Mouse (Mus musculus) midbrain, postnatal 0 days (tissue): ENCODE results near the gene Slc30a2. TPM values are rescaled to one million over a fixed set of nuclear protein-coding genes. Genes with fewer than 3 reads are reported as not detected.
A peak's percentile ranks its signal among the peaks of the same experiment; 100 is the strongest.

Source experiments
- ATAC-seq: fragments of 200-750 bp; cut with Nextera tagmentation; 2 replicates; pipeline ENCODE4 v1.8.0; 2017; ENCODE audit warnings: moderate number of reproducible peaks, mild to moderate bottlenecking, moderate TSS enrichment, moderate library complexity; ENCODE audit not compliant: low FRiP score
- DNase-seq: peaks from one replicate; pipeline ENCODE4 v3.0.0-alpha.2; 2015; ENCODE audit warnings: low spot score
- H3K27ac ChIP-seq: fragments of 300-500 bp; sonication (generic); 2 replicates; pipeline ENCODE4 v1.5.1; 2014; ENCODE audit warnings: low read depth, mild to moderate bottlenecking, low read length, mixed read lengths
- H3K27me3 ChIP-seq: fragments of 300-500 bp; sonication (generic); 2 replicates; pipeline ENCODE4 v1.6.1; 2014; ENCODE audit warnings: low read length, control low read depth, mixed read lengths; ENCODE audit not compliant: insufficient read depth
- H3K36me3 ChIP-seq: fragments of 300-500 bp; sonication (generic); 2 replicates; pipeline ENCODE4 v1.6.1; 2014; ENCODE audit warnings: low read length, control low read depth, mixed read lengths; ENCODE audit not compliant: insufficient read depth
- H3K4me1 ChIP-seq: fragments of 300-500 bp; sonication (generic); 2 replicates; pipeline ENCODE4 v1.6.1; 2014; ENCODE audit warnings: mild to moderate bottlenecking, control low read depth, antibody characterized with exemption, low read length, mixed read lengths; ENCODE audit not compliant: insufficient read depth
- H3K4me2 ChIP-seq: fragments of 300-500 bp; sonication (generic); 2 replicates; pipeline ENCODE4 v1.6.1; 2014; ENCODE audit warnings: low read depth, mild to moderate bottlenecking, low read length, mixed read lengths; ENCODE audit not compliant: poor library complexity, severe bottlenecking
- H3K4me3 ChIP-seq: fragments of 300-500 bp; sonication (generic); 2 replicates; pipeline ENCODE4 v1.5.1; 2014; ENCODE audit warnings: low read depth, mild to moderate bottlenecking, low read length, moderate library complexity
- H3K9ac ChIP-seq: fragments of 300-500 bp; sonication (generic); replicated peaks from 2 replicates; pipeline ENCODE4 v1.6.1; 2014; ENCODE audit warnings: mild to moderate bottlenecking, low read length, moderate library complexity, mixed read lengths; ENCODE audit not compliant: poor library complexity, severe bottlenecking
- H3K9me3 ChIP-seq: fragments of 300-500 bp; sonication (generic); 2 replicates; pipeline ENCODE4 v1.6.1; 2016; ENCODE audit warnings: low read length, control low read depth
- CTCF ChIP-seq: IDR thresholded peaks from 2 replicates; pipeline ENCODE4 v1.5.1; 2016; ENCODE audit warnings: antibody characterized with exemption, mild to moderate bottlenecking
- WGBS: fragments of 180-500 bp; shearing (Covaris S2); extraction: QIAGEN DNeasy Blood & Tissue Kit; methylation state at CpG from one replicate; pipeline ENCODE4 v1.1.7; 2014; 5-methylcytosine and 5-hydroxymethylcytosine counted together
- polyA plus RNA-seq: library from polyadenylated mRNA; unstranded; fragments of >200 nt; fragmentation: Nextera tagmentation; extraction: Ambion mirVana; gene quantifications from 2 replicates; pipeline ENCODE4 v1.2.1, GENCODE M21; 2015
- total RNA-seq: library from RNA; depleted of rRNA; stranded (reverse); fragments of >200 nt; gene quantifications from 2 replicates; pipeline ENCODE4 v1.2.3, GENCODE M21; 2014

Slc30a2 gene
- total and polyA plus RNA-seq, 2 experiments from 2014 or later, result 0.17 TPM; not detected in 1

DNA sequence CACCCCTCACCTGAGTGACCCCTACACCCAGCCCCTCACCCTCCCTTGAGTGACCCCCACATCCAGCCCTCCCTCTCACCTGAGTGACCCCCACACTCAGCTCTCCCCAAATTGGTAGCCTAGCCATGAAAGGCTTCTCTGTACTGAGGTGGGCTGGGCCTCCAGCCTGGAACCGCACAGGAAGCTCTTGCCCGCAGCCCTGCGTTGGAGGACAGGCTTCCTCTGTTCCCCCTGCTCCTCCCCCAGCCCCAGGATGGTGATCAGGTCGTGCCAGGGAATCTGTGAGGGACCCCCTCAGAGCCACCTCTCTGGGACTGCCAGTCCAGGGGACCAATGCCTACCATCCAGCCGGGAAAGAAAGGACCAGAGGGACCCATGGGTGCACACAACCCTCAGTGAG, 22.3 kb downstream of the Slc30a2 start:
- H3K4me1 ChIP-seq, result no peaks in the 10 kb centered on the region
- no peak overlapping the region for H3K4me2 ChIP-seq
- H3K9ac ChIP-seq, result no peak overlapping the region
- H3K4me3 ChIP-seq, result no peak overlapping the region
- H3K27me3 ChIP-seq, result peaks cover 11% of the 10 kb centered on the region
- no peak for DNase-seq
- 41% methylated on average over 5 of the region's 5 CpGs for WGBS
- no peak for ATAC-seq
- TF ChIP-seq CTCF, result no peak
- H3K9me3 ChIP-seq, result no peaks in the 10 kb centered on the region
- H3K27ac ChIP-seq, result no peak overlapping the region
- no peaks in the 10 kb centered on the region for H3K36me3 ChIP-seq

DNA sequence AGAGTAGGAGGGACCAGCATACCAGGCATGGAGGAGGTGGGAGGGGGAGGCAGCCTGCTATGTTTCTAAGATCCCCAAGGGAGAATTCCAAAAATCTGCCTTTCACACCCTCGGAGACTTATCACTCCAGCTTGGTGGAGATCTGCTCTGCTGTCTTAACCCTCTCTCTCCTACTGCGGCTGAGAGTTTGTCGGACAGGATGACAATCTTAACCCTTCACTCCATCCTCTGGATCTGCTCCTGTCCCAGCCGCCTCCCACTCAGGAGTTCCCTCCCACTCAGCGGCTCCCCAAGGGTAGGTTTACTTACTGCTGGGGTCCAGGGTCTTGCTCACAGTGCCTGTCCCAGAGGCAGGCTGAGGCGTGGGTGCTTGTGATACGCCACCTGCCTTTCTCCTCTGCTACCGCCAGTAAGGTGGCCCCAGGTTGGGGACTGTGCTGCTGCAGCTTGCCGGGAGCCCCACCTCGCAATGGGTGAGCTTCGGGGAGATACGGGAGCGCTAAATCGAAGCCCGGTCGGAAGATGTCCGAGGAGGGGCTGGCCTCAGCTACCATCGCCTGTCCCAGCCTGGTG, 27.8 kb downstream of the Slc30a2 start:
- peak overlapping the region; percentile 99 for H3K4me2 ChIP-seq
- peaks cover 12% of the 10 kb centered on the region for H3K4me1 ChIP-seq
- H3K27me3 ChIP-seq, result peaks cover 28% of the 10 kb centered on the region
- ATAC-seq, result no peak
- H3K36me3 ChIP-seq, result no peaks in the 10 kb centered on the region
- no peak for TF ChIP-seq CTCF
- H3K27ac ChIP-seq, result no peak overlapping the region
- no peak for DNase-seq
- H3K9ac ChIP-seq, result no peak overlapping the region
- no peaks in the 10 kb centered on the region for H3K9me3 ChIP-seq
- peak overlapping the region; percentile 49 for H3K4me3 ChIP-seq
- 2% methylated on average over 18 of the region's 18 CpGs for WGBS

DNA sequence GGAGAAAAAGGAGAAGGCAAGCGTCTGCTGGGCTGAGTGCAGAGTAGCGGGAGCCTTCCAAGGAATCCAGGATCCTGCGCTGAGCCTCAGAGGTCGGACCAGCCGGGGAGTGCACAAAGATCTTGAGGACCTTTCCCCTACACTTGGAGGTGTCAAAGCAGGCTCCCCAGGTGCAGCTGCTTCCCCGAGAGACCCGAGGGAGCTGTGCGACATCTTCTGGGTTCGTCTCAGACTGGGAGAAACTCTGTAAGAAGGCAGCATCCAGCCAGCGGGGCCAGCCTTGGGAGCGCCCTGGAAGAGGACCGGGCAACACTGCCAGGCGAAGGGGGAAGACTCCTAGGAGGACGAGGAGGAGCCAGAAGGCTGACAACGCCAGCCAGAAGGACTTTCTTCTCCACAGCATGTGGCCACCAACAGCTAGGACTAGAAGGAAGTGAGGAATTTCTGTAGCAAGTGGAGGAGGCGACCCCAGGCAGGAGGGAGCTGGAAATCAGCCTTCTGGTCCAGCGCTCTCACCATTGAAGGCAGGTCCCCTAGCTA, 28.4 kb downstream of the Slc30a2 start:
- ATAC-seq (no peak), DNase-seq (no peak)
- no peak overlapping the region; the same call in 1 of the 2 replicates for H3K9ac ChIP-seq
- H3K4me2 ChIP-seq, result peak overlapping the region; percentile 99
- peaks cover 12% of the 10 kb centered on the region for H3K4me1 ChIP-seq
- no peaks in the 10 kb centered on the region for H3K9me3 ChIP-seq
- under 1% methylated on average over 17 of the region's 17 CpGs for WGBS
- H3K4me3 ChIP-seq, result peak overlapping the region; percentile 49
- no peaks in the 10 kb centered on the region for H3K36me3 ChIP-seq
- H3K27me3 ChIP-seq, result peaks cover 28% of the 10 kb centered on the region
- no peak overlapping the region for H3K27ac ChIP-seq
- no peak for TF ChIP-seq CTCF

DNA sequence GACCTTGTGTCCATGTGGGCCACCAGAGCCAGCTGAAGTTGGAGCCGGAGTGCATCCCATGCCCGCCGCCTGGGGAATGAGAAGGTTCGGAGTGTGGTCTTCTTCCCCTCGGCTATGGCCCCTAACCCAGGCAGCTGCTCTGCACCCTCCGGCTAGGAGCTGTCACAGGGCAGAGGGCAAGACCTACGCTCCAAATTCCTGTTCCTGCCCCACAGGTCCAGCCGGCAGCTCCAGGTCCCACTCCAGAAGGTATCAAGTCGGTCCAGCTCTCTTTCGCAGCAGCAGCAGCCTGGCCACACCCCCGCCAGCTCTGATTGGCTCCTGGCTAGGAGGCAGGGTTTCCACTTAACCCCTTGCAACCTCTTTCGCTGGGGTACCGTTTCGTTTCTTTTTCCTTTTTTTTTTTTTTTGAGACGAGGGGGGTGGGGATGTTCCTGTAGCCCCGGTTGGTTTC, 29.3 kb downstream of the Slc30a2 start:
- ATAC-seq (peak; percentile 76; the same call in 1 of the 2 replicates), DNase-seq (peak; percentile 79)
- peaks cover 12% of the 10 kb centered on the region for H3K4me1 ChIP-seq
- H3K27me3 ChIP-seq, result peaks cover 28% of the 10 kb centered on the region
- no peaks in the 10 kb centered on the region for H3K36me3 ChIP-seq
- H3K27ac ChIP-seq, result no peak overlapping the region
- peak overlapping the region; percentile 48 for H3K9ac ChIP-seq
- peak overlapping the region; percentile 49 for H3K4me3 ChIP-seq
- peak overlapping the region; percentile 99 for H3K4me2 ChIP-seq
- no peak for TF ChIP-seq CTCF
- no peaks in the 10 kb centered on the region for H3K9me3 ChIP-seq
- WGBS, result under 1% methylated on average over 16 of the region's 16 CpGs

DNA sequence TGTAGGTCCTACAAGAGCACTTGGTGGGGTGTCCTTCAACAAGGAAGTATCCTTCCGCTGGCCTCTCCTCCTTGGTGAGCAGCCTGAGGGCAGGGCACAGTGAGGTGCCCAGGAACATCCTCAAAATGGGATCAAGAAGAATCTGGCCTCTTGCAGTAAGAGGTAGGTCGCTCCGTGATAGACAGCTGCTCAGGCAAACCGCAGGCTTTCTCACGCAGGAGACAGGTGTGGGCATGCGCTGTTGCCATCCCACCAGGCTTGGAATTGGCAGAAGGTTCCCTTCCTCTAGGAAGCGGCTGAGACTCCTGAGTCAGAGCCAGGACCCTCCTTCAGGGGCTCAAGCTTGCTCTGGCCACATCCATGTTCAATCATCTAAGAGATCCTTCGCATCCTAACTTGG, 30.3 kb downstream of the Slc30a2 start:
- H3K27me3 ChIP-seq, result peaks cover 28% of the 10 kb centered on the region
- H3K27ac ChIP-seq, result no peak overlapping the region
- no peak for ATAC-seq
- peak overlapping the region; percentile 99 for H3K4me2 ChIP-seq
- DNase-seq, result no peak
- H3K4me3 ChIP-seq, result no peak overlapping the region
- TF ChIP-seq CTCF, result no peak
- 78% methylated on average over 8 of the region's 8 CpGs for WGBS
- no peaks in the 10 kb centered on the region for H3K9me3 ChIP-seq
- H3K36me3 ChIP-seq, result no peaks in the 10 kb centered on the region
- H3K4me1 ChIP-seq, result peaks cover 12% of the 10 kb centered on the region
- no peak overlapping the region for H3K9ac ChIP-seq

DNA sequence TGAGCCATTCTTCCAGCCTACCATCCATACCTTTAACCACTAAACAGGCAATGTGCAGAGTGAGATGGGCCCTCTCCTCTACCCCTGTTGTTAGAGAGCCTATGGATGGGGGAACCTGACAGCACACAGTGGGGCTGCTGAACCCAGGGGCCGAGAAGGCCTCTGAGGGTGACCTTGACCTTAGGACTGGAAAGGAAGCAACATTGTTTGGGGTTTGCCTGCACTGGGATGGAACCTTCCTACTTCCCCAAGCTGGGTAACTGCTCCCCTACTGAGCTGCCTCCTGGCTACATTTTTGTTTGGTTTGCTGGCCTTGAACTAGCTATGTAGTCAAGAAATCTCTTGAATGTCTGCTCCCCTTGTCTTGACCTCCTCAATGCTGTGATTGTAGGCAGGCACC, 31.3 kb downstream of the Slc30a2 start:
- H3K36me3 ChIP-seq, result no peaks in the 10 kb centered on the region
- WGBS, result 47% methylated on average over 1 of the region's 1 CpGs
- H3K27ac ChIP-seq, result no peak overlapping the region
- no peak overlapping the region for H3K4me3 ChIP-seq
- no peak overlapping the region for H3K4me2 ChIP-seq
- H3K9me3 ChIP-seq, result no peaks in the 10 kb centered on the region
- ATAC-seq, result no peak
- DNase-seq, result no peak
- no peak for TF ChIP-seq CTCF
- no peak overlapping the region for H3K9ac ChIP-seq
- H3K4me1 ChIP-seq, result peaks cover 12% of the 10 kb centered on the region
- H3K27me3 ChIP-seq, result peaks cover 27% of the 10 kb centered on the region
